Mouse (Mus musculus): Measurements from ENCODE around the gene Pold1.

The Pold1 gene

GRCm38 (mm10) chr7:44576333-44576844 is 27.7 kb upstream of the Pold1 start:
- DNase-seq = no peak

- DNase-seq = no peak
Observed at GRCm38 (mm10) chr7:44572956-44573484, 24.4 kb upstream of the Pold1 start.

- no peak for DNase-seq
Observed at GRCm38 (mm10) chr7:44572213-44572701, 23.6 kb upstream of the Pold1 start, which contains the start of gene Napsa. Gene Napsa, plus strand, starts transcription at chr7:44572380.

- no peak for DNase-seq
Observed at GRCm38 (mm10) chr7:44571811-44572210, 23.2 kb upstream of the Pold1 start.

GRCm38 (mm10) chr7:44570989-44571388 is 22.3 kb upstream of the Pold1 start:
- no peak for DNase-seq

- no peak for DNase-seq
Observed at GRCm38 (mm10) chr7:44568803-44569202, 20.2 kb upstream of the Pold1 start.

- DNase-seq = no peak
Observed at GRCm38 (mm10) chr7:44565414-44565813, 16.8 kb upstream of the Pold1 start.

- DNase-seq = no peak
Observed at GRCm38 (mm10) chr7:44564486-44564885, 15.8 kb upstream of the Pold1 start.

GRCm38 (mm10) chr7:44563284-44563683 is 14.6 kb upstream of the Pold1 start:
- DNase-seq = no peak

GRCm38 (mm10) chr7:44560435-44561400 is 12.1 kb upstream of the Pold1 start:
- peak; percentile 88 for DNase-seq

GRCm38 (mm10) chr7:44557629-44558028 is 9.0 kb upstream of the Pold1 start:
- DNase-seq = no peak

- DNase-seq = peak; percentile 93
Observed at GRCm38 (mm10) chr7:44553826-44554225, 5.2 kb upstream of the Pold1 start, which contains the start of gene Nr1h2. Gene Nr1h2, minus strand, starts transcription at chr7:44553951.

- DNase-seq = peak; percentile 81
Observed at GRCm38 (mm10) chr7:44553196-44553764, 4.6 kb upstream of the Pold1 start.

- DNase-seq = no peak
Observed at GRCm38 (mm10) chr7:44552141-44552908, 3.7 kb upstream of the Pold1 start.

GRCm38 (mm10) chr7:44551731-44552130 is 3.1 kb upstream of the Pold1 start:
- no peak for DNase-seq

GRCm38 (mm10) chr7:44551301-44551700 is 2.7 kb upstream of the Pold1 start:
- no peak for DNase-seq

- no peak for DNase-seq
Observed at GRCm38 (mm10) chr7:44550409-44550678, 1.7 kb upstream of the Pold1 start.

GRCm38 (mm10) chr7:44549621-44550408 is 1.2 kb upstream of the Pold1 start:
- no peak for DNase-seq

GRCm38 (mm10) chr7:44547725-44548124 is 924 bp downstream of the Pold1 start:
- DNase-seq = no peak

- no peak for DNase-seq
Observed at GRCm38 (mm10) chr7:44547041-44547440, 1.6 kb downstream of the Pold1 start.

GRCm38 (mm10) chr7:44546274-44546673 is 2.4 kb downstream of the Pold1 start:
- DNase-seq = no peak

- DNase-seq = no peak
Observed at GRCm38 (mm10) chr7:44543071-44543470, 5.6 kb downstream of the Pold1 start.

Measured in right cerebral cortex, postnatal 4 days (tissue).